Mouse (Mus musculus): ENCODE data around the gene Nras.

The Nras gene

DNA sequence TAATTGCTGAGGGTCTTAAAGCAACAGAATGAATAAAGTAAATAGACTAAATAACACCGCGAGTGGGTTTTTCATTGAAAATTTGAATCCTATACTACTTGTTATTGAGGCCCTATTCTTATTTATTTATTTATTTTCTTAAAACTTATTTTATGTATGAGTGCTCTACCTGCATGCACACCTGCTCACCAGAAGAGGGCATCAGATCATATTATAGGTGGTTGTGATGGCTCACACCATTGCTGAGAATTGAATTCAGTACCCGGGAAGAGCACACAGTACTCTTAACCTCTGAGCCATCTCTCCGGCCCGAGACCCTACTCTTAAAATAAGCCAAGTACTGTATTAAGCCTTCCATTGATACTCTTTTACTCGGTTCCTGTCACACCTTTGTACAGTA, 41.6 kb downstream of the Nras start:
- DNase-seq, result no peak

DNA sequence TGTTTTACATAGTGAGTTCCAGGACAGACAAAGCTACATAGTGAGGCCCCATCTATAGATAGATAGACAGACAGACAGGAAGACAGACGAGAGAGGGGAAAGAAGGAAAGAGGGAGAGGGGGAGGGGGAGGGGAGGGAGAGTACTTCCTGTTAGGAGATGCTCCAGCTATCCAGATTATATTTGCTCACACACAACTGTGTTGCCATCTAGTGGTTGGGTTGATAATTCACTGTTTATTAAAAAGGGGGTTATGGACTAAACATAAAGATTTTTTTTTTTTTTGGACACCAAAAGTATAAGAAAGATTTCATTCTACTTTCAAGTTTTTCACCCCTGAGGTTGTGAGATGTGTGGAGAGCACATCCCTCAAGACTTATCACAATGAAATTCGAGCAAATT, 42.6 kb downstream of the Nras start:
- DNase-seq, result no peak

DNA sequence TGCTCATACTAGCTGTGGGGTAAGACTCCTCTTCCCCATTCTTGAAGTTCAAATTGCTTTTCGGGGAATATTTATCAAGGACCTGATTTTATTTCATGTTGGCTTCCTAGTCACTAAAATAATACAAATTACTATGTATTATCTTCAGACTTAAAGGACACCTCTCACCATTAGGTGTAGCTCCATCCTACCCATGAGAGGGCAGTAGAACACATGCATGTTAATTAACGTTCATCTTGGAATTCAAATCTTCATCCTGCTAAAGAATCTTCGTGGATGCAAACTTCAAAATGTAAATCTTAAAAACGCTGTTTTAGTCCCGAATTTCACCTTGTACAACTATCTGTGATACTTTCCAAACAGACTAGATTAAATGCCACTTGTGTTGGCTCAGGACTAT, 43.1 kb downstream of the Nras start:
- DNase-seq, result no peak

DNA sequence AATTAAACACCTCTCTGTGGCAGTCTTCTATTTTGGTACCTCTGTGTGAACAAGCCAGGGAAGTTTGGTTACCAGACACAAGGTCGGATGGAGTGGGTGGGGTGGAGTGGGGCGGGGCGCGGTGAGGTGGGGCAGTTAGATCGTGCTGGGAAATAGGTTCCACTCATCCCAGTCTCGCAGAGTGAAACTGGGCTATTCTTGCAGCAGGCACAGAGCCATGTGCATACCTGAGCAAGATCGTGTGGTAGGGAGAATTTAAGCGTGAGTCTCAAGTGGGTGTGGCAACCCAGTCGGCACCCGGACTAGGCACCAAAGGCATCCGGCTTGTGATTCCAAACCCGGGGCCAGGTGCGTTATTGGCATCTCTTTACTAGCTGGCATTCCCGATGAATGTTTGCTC, 43.8 kb downstream of the Nras start:
- DNase-seq, result no peak

- DNase-seq, result peak; percentile 35 to 50
Measured at GRCm38 (mm10) chr3:103102454-103103390, 44.6 kb downstream of the Nras start, which contains the start of gene Dennd2c. Dennd2c (plus strand) TSS chr3:103102604.

DNA sequence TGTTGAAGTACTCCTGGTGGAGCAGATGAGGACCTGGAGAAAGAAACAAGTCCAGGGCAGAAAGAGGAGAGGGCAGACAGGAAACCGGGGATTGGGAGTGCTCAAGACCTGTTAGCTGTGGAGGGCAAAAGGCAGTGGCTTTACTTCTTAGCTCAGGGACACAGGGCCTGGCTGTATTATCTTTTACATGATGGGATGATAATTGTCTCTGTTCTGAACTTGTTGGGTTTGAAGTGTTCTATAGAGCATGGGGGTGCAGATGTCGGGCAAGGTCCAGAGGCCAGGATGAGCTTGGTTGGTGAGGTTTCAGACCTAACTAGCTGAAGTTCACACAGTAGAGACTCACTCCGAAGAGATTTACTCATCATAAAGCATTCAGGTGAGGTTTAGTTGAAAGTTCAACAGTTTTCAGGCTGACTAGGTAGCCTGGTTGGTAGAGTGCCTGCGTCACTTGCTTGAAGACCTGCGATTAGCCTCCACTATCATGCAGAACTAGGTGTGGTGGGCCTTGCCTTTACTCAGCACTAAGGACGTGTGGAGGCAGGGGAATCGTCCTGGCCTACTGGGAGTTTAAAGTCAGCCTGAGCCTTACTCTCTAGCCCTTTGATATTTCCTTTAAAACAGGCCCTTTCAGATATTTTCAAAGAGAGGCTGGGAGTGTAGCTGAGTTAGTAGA, 49.6 kb downstream of the Nras start:
- DNase-seq, result no peak

GRCm38 (mm10) chr3:103112216-103112615, 54.1 kb downstream of the Nras start:
- no peak for DNase-seq
